Mouse (Mus musculus): ENCODE data around the gene Fam241b.

DNA sequence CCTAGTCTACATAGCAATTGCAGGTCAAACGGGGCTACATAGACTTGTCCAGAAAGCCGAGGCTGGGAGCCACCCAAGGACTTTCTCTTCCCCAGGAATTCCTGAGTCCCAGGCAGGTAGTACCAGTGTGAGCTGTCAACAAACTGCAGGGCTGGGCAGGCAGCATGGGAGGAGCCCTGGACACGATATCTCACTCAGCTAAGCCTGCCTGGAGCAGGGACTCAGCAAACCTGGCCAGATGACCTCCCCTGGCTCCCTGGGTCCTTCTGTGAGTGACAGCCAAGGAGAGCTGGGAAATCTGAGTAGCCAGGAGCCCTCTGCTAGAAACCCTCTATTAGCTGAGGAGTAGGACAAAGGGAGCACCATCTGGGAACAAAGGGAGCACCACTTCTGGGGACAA, 45.6 kb upstream of the Fam241b start:
- no peak for TF ChIP-seq GATA1 (IDR thresholded peaks at IDR 0.05; ENCODE audit: borderline replicate concordance, low read length)
- no peak for TF ChIP-seq FLI1 (IDR thresholded peaks at IDR 0.05; ENCODE audit: low read length)

Measured in megakaryocyte, embryonic 14.5 days (primary cell).